Mouse (Mus musculus) liver, embryonic 14.5 days (tissue): ENCODE data around the gene Traf7.

Experiments used
- CTCF ChIP-seq: IDR thresholded peaks from 2 replicates; pipeline ENCODE4 v1.5.1; 2016; ENCODE audit warnings: antibody characterized with exemption, low read depth, control low read depth
- EP300 ChIP-seq: IDR thresholded peaks from 2 replicates; pipeline ENCODE4 v1.6.1; 2016; ENCODE audit warnings: antibody characterized with exemption, low read depth

DNA sequence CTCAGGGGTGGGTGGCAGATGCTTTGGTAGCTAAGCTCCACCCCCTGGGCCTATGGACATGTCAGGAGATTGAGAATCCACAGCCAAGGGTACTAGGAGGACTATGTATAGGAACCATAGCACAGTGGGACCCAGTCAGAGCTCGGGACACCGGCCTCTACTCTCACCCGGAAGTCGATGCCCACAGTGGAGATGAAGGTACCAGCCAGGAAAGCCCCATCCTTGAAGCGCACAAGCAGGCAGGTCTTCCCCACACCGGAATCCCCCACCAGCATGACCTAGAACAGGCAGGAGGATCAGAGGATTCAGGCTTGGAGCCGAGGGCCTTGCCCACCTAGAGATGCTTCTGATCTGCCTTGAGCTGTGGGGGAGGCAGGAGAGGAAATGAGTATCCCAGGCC lies 4.3 kb upstream of the Traf7 start:
- TF ChIP-seq CTCF = no peak
- no peak for TF ChIP-seq EP300
